Mouse (Mus musculus) small intestine, adult 2 months (tissue): ENCODE data around the gene Tia1.

ENCODE experiments used
- CTCF ChIP-seq: fragments of 200-500 bp; IDR thresholded peaks from 2 replicates; pipeline ENCODE4 v1.5.1; 2012; ENCODE audit warnings: low read depth, mild to moderate bottlenecking, control low read depth, inconsistent platforms, low read length, moderate library complexity, mixed read lengths; ENCODE audit not compliant: insufficient replicate concordance, insufficient read length; ENCODE audit errors: extremely low read depth
- POLR2A ChIP-seq: fragments of 200-500 bp; IDR thresholded peaks from 2 replicates; pipeline ENCODE4 v1.6.1; 2012; ENCODE audit warnings: low read depth, mild to moderate bottlenecking, control low read depth, inconsistent platforms, low read length, moderate library complexity

GRCm38 (mm10) chr6:86418711-86419110 is 14.7 kb downstream of the Tia1 start:
- no peak for TF ChIP-seq POLR2A
- TF ChIP-seq CTCF, result no peak
